Mouse (Mus musculus) megakaryocyte, embryonic 14.5 days (primary cell): ENCODE measurements at regions not wholly inside any gene's neighbourhood (a gene's known extent, or its start where the extent isn't known, plus 50 kb on each side); places are given as distances from the start of the nearest gene placed in this dataset.

ENCODE experiments used
- FLI1 ChIP-seq: IDR thresholded peaks from 2 replicates; pipeline ENCODE4 v1.6.1; 2012; ENCODE audit warnings: low read length, inconsistent platforms, mixed read lengths
- GATA1 ChIP-seq: IDR thresholded peaks from 3 replicates; pipeline ENCODE4 v1.6.1; 2012; ENCODE audit warnings: mixed read lengths, low read length, inconsistent platforms, borderline replicate concordance

DNA sequence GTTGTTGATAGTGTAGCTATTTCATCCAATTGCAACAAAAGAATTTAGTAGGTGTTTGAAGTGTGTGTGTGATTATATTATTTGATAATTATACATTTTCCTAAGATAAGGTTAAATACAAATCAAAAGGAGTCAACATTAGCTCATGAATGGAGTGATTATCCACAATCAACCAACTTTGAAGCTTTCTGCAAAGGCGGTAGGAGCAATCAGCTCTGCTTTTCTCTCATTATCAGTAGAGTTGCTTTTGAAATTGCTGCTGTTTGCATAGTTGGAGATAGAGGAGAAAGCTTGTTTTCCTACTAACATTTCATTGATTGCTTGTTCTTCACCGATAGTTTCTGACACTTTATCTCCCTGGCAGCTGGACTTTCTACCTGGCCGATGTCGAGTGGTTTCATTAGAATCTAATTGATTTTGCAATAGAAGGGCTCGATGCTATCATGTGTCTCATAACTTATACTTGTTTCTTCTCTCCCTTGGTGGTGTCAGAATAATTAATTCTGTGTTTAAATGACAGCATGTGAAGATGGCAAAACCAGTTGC is 493.4 kb upstream of the Itga1 start:
- no peak for TF ChIP-seq GATA1
- no peak for TF ChIP-seq FLI1
